Mouse (Mus musculus) lung, postnatal 36 days (tissue): ENCODE measurements at regions not wholly inside any gene's neighbourhood (a gene's known extent, or its start where the extent isn't known, plus 50 kb on each side); places are given as distances from the start of the nearest gene placed in this dataset.
A peak's percentile ranks its signal among the peaks of the same experiment; 100 is the strongest.

Source experiments
- DNase-seq: peaks from one replicate; pipeline ENCODE4 v3.0.0; 2022; ENCODE audit warnings: mixed read lengths

DNA sequence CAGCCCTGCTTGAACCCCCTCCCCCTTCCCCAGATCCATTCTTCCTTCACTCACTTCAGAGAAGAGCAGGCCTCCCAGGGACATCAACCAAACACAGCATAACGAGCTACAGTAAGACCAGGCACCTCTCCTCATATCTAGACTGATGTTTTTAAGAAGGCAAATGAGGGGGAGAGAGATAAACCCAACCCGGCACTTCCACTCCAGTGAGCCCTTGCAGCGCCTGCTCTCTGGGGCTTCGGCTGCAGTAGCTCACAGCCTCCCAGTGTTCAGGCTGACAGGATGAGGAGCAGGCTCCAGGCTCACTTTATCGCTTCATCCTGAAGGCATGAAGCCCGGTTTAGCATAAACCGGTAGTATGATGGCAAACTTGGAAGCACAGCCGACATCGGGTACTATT lies 162.9 kb upstream of the Prok2 start:
- DNase-seq: no peak

DNA sequence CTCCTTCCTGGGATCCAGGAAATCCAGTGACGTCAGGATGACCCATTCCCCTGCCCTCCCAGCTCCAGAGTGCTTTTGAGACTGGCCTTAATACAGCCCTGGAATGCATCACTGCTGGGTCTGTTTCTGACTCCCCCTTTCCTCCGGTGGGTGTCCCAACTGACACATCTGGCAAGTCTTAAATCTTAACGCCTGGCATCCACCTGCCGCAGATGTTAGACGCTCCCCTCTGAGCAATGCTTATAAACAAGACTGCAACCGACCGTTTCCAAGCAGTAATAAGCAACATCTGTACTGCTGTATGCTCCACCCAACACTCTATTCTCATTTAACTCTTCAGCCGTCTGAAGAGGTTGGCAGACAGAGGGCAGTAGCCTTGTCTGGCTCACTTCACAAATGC lies 161.7 kb upstream of the Prok2 start:
- DNase-seq: no peak

DNA sequence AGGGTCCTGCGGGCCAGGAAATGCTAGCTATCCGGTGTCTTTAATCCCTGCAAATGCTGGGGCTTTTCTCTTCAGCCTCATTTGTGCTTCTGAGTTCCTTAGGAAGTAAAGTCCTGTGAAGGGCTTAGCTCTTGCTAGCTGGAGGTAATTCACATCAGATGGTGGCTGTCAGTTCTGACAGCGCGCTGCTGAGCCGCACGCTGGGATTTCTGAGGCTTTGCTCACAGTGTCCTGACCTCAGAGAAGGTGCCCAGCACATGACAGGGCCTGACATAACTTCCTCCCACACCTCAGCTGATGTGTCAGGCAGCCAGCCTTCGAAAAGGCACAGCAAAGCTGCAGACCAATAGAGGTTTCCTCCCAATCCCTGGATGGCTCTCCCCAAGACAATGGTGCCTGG lies 158.6 kb upstream of the Prok2 start:
- DNase-seq: no peak

DNA sequence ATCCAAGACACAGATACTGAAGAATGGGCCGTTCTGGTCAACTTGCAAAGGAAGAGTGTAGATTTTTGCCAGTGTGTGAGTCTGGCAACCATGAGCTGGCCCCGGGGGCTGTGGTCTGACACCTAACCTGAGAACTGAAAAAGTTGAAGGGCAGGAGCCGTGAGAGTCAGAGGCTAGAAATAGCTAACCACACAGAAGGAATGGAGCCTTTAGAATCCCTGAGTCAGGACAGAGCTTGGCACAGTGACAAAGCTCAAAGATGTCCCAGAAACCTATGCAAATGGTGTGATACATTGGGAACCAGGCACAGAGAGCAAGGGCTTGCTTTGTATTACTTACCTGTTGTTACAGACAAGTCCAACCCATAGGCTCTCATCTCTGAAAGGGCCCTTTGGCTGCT lies 157.9 kb upstream of the Prok2 start:
- no peak for DNase-seq

DNA sequence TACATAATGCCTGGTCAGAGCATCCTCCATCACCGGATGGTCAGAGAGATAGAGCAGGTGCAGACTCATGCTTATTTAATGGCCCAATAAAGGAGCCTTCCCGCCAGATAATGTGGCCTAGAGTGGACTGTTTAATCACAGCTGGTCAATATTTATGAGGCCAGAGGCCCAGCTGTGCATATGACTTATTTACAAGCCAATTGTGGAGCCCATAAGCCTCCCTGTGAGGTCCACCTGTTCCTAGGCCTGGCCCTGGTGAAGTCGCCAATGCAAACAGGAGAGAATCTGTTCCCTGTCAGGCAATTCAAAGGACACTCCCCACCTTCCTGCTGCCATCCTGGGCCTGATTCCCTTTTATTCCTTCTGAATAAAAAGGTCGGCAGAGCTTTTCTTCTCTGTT lies 155.4 kb upstream of the Prok2 start:
- DNase-seq: no peak

DNA sequence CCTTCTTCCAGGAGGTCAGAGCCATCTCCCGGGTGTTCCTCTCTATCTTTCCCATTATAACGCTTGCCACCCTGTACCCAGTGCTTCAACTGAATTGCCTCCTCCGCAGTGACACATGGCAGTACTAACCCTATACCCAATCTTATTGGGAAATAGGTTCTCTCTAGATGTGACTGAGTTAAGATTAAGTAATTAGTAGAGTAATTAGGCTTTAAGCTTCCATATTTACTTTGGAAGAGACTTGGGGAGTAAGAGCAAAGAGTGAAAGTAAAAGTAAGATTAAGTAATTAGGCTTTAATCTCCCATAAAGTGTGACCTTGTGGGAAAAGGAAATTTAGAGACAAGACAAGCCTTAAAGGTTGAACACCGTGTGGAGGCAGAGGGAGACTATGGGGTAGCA lies 148.7 kb upstream of the Prok2 start:
- DNase-seq: no peak

DNA sequence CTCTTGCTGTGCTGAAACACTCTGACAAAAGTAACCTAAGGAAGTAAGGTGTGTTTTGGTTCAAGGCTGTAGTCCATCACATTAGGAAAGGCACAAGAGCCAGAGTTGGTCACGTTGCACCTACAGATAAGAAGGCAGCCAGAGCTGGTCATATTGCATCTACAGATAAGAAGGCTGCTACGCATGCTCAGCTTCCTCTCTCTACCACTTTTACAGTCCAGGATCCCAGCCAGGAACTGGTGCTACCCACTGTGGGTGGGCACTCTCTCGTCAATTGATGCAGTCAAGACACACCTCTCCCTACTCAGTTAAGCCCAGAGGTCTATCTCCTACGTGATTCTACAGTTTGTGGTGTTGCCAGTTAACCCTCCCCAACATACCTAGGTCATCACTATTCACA lies 147.8 kb upstream of the Prok2 start:
- DNase-seq: no peak

DNA sequence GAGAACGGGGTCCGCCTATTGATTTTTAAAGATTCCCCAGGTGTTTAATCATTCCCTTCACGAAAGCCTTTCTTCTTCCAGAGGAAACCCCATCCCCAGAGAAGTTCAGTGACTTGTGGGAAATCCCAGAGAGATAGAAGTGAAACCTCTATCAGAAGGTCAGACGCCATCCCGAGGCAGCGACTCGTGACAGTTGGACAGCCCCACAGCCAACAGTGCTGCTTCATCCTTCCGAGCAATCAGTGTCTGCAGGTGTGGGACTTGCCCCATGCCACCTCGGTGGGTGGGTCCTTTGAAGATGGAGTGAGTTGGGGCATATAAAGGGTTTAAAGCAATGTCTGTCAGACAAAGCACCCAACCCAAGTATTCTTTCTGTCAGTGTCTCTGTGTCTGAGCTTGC lies 139.9 kb upstream of the Prok2 start:
- no peak for DNase-seq

DNA sequence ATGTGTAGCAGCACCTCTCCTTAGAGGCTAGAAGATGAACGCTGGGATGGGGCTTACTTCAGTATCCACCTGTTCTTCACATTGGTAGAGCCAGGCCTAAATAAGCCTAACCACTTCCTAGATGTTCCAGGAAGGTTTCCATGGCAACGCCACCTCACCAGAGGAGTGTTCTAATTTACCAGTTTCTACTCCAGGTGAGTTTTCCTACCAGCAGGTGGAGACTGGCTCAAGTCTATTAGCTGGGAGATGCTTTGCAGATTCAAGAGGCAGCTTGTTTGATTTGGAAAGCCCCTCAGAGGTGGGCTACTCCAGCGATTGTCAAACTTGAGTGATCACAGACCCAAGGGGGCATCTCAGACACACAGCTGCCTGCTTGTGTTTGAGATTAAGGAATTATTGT lies 138.8 kb upstream of the Prok2 start:
- peak; percentile 59 for DNase-seq

DNA sequence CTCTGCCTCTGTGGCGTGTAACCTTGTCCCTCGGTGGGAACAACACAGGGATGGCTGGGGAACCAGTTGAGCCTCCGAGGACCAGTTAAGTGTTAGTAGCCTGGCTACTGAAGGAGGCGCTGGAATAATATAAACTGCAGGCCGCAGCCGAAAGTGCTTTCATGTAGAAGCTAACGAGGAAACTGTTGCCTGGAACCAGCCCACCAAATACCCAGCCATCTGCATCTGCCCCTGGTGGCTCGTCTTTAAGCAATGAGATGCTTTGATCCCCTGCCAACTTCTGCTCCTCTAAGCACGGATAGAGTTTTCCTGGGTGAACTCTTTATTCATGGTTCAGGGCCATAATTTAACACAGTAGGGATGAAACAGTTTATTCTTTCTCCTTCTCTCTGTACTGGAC lies 137.2 kb upstream of the Prok2 start:
- no peak for DNase-seq

DNA sequence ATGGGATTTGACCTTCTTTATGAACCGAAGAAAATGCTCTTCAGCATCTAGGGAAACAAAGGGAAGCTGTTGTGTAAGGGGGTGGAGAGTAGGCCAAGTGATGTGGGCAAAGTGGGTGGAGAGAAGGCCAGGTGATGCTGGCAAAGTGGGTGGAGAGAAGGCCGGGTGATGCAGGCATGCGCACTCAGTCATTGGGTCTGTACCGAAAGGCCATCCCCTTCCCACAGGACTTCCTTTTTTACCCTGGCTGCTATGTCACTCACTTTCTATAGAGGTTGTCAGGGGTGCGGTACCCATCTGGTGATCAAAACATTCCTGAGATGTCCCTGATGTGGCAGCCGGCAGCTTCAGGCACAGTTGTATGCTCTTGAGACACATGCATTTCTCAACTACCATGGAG lies 131.2 kb upstream of the Prok2 start:
- no peak for DNase-seq

DNA sequence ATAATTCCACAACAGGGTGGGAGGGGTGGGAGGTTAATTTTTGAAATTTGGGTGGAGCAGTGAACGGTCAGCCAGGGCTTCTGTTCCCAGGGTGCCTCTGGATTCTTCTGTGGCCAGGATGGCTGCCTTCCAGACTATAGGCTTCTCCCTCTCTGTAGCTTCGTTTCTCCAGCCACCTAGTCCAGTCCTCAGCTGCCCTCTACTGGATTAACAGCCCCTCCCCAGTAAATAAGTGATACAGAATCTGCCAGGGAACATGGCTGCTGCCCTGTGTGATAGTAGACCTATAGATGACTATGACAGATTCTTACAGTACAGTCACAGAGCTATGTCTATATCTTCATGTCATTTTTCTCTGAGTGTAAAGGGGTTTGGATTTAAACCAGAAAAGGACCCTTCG lies 127.5 kb upstream of the Prok2 start:
- DNase-seq: no peak

DNA sequence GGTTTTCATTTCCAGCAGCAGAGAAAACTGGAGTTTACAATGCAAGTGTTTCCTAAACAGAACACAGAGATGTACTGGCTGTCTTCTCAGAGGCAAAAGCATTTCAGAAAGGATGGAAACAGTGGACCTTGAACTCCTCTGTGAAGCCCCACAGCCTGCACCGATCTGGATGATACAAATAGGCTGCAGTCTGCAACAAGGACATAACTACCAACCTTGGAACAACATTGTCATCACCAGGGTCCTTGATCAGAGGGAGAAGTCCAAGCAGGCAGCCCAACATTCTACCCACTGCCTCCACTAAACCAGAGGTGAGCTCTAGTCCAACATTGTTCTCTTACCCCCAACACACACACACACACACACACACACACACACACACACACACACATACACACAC lies 124.5 kb upstream of the Prok2 start:
- no peak for DNase-seq

DNA sequence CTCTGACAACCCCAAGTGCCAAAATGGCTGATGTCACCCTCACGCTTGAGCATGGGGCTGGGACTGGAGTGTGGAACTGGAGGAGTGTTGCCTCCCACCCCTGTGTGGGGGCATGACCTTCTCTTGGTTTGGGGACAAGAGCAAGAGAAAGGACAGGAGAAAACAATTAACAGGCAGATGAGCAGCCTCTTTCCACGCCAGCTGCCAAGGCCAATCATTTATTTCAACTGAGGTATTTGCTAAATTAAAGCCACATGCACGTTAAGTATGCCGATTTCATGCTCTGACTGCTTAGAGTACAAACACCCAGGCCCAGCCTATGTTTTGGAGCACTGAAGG lies 119.3 kb upstream of the Prok2 start:
- no peak for DNase-seq

DNA sequence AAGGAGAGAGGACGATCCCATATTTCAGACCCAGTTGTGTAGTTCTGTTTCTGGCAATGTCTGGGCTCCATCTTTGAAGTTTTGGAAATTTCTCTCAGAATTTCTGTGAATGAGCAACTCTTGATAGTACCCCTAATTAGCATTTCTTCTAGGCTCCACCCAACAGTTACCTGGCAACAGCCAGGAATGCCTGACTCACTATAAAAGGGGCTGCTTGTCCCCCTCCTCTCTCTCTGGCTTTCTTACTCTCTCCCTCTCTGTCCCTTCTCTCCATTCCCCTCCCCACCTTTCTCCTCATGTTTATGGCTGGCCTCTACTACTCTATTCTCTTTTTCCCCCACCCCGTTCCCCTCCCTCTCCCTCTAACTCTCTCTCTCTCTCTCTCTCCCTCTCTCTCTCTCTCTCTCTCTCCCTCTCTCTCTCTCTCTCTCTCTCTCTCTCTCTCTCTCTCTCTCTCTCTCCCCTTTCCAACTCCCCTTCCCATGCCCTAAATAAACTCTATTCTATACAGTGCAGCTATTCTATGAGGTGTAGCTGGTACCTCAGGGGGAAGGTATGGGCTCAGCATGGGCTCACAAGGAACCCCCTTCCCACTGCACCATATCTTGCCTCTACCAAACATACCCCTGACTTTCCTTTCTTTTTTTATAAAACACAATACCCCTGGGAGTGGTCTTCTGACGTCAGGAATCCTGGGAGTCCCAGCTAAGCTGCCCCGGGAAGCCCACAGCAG lies 118.7 kb upstream of the Prok2 start:
- DNase-seq: no peak

DNA sequence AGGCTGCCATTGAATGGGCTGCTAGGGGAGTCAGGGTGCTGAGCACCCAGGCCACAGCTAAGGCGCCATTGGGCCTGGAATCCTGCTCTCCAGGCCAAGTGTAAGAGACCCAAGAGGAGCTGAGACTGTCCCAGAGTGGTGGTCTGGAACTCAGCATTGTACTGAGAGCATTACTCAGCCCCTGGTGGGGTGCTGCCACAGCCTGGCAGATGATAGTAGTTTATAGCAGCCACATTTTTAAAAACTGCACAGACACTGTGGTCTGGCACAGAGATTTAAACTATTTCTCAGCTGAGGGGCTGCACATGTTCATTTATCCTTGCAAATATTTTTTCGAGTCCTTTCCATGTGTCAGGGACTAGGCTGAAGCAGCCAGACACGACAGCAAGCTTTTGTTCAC lies 117.3 kb upstream of the Prok2 start:
- no peak for DNase-seq

DNA sequence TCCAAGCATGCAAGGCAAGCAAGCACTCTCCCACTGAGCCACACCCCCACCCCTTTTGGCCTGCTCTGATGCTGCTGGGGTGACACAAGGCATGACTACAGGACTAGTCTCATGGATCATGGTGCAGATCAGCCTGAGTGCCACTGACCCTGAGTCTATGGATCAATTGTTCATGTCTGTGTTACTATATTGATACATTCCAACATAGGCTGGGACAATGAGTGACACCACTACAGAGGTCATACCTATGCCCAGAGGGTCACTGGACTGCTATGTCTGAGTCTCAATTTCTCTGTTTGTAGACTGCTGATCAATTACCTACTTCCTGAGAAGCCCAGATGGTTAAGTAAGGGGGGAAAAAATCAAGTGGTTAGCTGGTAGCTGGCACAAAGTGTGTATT lies 116.5 kb upstream of the Prok2 start:
- DNase-seq: no peak

DNA sequence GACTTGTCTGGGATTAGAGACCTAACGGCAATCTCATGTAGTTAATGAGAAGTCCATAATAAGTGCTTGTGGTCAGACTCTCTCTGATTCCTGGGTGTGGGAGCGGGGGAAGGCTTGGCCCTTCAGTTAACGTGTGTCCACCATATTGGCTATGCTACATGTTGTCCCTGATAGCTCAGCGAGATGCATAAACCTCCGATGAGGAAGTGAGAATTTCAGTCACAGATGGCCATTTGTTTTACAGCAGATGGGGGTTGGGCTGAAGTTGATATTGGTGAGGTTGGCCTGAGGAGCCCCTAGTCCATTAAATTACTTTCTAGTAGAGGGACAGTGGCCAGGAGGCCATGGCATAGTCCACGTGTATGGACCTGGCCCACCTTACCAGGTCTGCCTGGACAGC lies 114.6 kb upstream of the Prok2 start:
- DNase-seq: no peak

DNA sequence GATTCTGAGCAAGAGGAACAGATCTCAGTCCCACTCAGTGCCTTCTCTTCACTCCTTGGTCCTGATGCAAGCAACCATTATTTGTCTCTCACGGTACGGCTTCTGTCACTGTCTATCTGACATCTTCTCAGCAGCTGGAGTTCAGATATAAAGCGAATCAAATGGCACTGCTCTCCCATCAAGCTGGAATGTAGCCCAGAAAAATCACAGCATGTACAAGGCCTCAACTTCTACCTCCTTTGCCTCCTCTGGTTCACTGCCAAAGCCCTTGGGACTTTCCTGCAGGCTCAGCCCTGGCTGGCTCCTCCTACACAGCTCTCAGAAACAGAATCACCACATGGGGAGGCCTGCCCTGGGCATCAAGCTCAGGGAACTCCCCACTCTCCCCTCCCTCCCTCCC lies 107.1 kb upstream of the Prok2 start:
- peak; percentile 48 for DNase-seq

DNA sequence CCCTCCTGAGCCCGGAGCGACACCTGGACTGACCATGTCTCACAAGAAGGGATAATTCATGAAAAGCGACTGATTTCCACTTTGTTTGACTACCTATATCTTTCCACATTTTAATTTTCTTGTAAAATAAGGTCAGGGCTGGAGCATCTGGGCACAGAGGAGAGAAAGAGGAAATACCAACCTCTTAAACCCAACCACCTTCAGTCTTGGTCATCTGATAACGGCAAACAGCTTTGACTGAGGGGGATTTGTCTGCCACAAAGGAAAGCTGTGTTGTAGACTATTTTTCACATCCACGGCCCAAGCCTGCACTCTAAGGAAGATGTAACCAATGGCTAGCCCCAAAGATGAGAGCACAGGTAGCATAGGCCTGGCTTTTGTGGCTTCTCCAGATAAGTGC lies 101.4 kb upstream of the Prok2 start:
- no peak for DNase-seq

DNA sequence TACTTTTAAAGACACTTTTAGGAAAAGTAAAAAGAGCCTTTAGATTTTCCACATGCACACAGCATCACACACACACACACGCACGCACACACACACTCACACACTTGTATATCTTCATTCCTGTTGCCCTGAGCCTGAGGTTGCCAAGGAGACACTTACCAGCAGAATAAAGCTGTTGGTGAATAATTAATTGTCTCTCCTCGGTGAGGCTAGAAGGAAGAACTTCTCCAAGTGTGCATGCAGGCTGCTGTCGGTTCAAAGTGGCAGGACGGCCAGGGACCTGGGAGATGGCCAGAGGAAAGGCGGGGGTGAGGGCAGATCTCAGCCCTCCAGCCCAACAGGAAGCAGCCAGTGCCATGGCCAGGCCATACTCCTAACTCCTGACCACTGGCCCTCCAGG lies 98.6 kb upstream of the Prok2 start:
- no peak for DNase-seq

DNA sequence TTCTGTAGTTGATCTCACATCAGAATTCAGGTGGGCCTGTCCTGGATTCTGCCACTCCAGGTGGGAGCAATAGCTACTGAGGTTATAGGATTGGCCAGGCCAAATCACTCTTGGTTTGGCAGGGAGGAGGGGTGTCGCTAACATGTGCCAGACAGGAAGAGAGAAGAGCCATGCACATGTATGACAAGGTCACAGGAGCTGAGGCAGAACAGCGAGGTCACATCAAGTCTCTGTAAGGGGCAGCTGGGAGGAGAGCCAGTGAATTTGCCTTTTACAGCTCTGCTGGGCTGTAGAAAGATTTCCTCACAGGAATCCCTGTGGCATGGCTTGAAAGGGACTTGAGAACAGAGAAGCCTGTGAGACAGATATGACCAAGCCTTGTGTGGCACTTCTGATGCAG lies 96.3 kb upstream of the Prok2 start:
- no peak for DNase-seq

DNA sequence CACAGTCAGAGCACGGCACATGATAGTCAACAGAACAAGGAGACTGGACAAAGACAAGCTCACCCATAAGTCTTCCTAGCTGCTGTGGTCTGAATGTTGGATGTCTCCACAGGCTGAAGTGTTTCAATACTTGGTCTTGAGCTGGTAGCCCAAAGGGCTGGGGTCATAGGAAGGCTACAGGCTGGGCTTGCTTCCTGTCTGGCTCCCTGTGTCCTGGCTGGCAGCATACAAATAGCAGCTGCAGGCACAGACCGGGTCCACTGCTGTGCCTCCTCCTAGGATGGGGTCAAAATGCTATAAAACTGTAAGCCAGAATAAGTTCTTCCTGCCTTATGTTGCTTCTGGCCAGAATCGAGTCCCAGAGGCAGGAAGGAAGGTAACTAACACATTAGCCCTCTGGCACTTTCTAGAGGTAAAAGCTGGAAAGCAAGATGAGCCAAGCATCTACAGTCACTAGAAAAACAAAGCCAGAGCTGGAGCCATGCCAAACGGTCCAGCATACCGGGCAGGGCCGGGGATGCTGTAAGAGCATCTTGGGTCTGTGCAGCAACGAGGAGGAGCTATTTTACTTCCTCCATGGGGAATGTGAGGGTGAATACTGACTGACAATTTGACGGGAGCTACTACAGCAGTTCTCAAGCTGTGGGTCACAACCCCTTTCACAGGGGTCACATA lies 93.2 kb upstream of the Prok2 start:
- no peak for DNase-seq

DNA sequence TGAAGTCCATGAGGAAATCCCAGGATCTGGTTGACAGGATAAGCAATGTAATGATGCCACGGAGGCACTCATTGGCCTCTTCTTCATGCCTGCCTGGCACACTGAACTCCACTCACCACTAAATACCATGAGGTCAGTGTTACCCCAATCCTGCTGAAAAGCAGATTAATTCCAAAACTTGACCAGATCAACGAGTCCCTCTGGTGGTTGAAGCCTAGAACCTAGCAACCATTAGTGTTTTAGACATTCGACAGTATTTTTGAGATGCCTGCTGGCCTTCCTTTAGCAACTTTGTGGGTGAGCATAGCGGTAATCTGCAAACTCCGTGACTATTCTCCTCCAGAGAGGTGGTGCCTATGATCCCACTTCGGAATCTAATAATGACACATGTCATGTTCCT lies 92.3 kb upstream of the Prok2 start:
- no peak for DNase-seq

DNA sequence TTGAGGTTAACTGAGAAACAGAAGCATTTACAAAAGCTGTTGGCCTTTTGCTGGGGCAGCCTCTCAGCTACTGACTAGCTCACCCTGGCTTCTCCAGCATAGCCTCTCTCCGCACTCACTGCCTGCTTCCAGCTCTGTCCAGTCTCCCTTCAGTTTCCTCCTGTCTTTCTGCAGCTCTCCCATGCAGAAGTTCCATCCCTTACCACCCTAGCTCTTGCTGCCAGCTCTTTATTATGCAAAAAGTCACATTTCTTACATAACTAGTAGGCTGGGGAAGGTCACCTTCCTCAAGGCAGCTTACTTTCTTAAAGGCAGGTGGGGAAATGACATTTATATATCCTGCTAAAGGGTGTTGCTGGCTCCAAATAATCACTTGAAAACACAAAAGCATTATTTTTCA lies 91.1 kb upstream of the Prok2 start:
- no peak for DNase-seq
